Comparison of ENCODE assay signal across 8 mouse cellular contexts in genomic region chr15:99225081-99225810, GRCm38 (mm10). TPM values are rescaled to one million over a fixed set of nuclear protein-coding genes. Genes with fewer than 3 reads are reported as not detected.
DNase-seq lines count a peak whose midpoint lies in the region; ATAC-seq lines count a peak whose summit lies in the region.

No protein-coding gene starts in this region.

- H3K27me3 ChIP-seq in heart, embryonic 12.5 days (replicated peaks), result peaks cover 95% of the 10 kb centered on the region

- peak overlapping the region; percentile 60; the same call in 1 of the 2 replicates for H3K9ac ChIP-seq in heart, embryonic 12.5 days

- H3K36me3 ChIP-seq in heart, embryonic 12.5 days, result no peaks in the 10 kb centered on the region

- 2% methylated on average over 22 of the region's 22 CpGs for WGBS in heart, embryonic 12.5 days

- peaks cover 47% of the 10 kb centered on the region for H3K4me1 ChIP-seq in heart, embryonic 12.5 days (replicated peaks)

- no peak overlapping the region for H3K27ac ChIP-seq in heart, embryonic 12.5 days (ENCODE audit: poor library complexity, severe bottlenecking)

- peak overlapping the region; percentile 52 for H3K4me3 ChIP-seq in heart, embryonic 12.5 days

- H3K4me2 ChIP-seq in heart, embryonic 12.5 days, result peak overlapping the region; percentile 78

- DNase-seq in left cerebral cortex, adult 18-20 months (ENCODE audit: low spot score in 2 of 2), result peak; percentile 54 to 69
- no peak for DNase-seq in left cerebral cortex, adult 11 months (ENCODE audit: low spot score)
- DNase-seq in brain, embryonic 18.5 days (ENCODE audit: low read depth, low spot score), result peak; percentile 50
- DNase-seq in layer of hippocampus, postnatal 14 days (ENCODE audit: low spot score in 2 of 2), result peak; percentile 73 to 82
- peak; percentile 49 for DNase-seq in neural tube, embryonic 10.5 days (ENCODE audit: extremely low spot score, low spot score)
- no peak for DNase-seq in B cell, adult 2 months
- DNase-seq in natural killer cell, adult 2 months (ENCODE audit: low spot score in 2 of 2), result no peak

- H3K9me3 ChIP-seq in heart, embryonic 12.5 days (replicated peaks), result no peaks in the 10 kb centered on the region

- ATAC-seq in heart, embryonic 12.5 days (ENCODE audit: insufficient number of reproducible peaks, low FRiP score), result no peak

RNA-seq across cellular contexts. Expression of gene Kcnh3, which starts 0.6 kb away (rescaled TPM):
- total RNA-seq in left cerebral cortex, adult 18-20 months (2021), result 100 to 1,000 TPM; 160 to 178 TPM
- polyA plus RNA-seq in heart, embryonic 12.5 days (2016; fragmentation: Nextera tagmentation; extraction: Ambion mirVana), result 0.10 and 0.24 TPM in 2 replicates
- total RNA-seq in layer of hippocampus, postnatal 14 days (2021), result 10 to 100 TPM; 71.6 to 78.7 TPM

RNA-seq across cellular contexts. Expression of gene Mcrs1, which starts 26.5 kb away (rescaled TPM):
- total RNA-seq in left cerebral cortex, adult 18-20 months (2021), result 10 to 100 TPM; 82.3 to 83.1 TPM
- 143 and 152 TPM in 2 replicates for polyA plus RNA-seq in heart, embryonic 12.5 days (2016; fragmentation: Nextera tagmentation; extraction: Ambion mirVana)
- 10 to 100 TPM; 80.1 to 84.3 TPM for total RNA-seq in layer of hippocampus, postnatal 14 days (2021)

Comparison
In these comparisons a context has a peak if more than half of its experiments do, and no peak if none do; other contexts are left out.
1. DNase-seq: peak in left cerebral cortex, adult 18-20 months (2 of 2), brain, embryonic 18.5 days (single experiment), layer of hippocampus, postnatal 14 days (2 of 2) and neural tube, embryonic 10.5 days (single experiment); none in left cerebral cortex, adult 11 months (single experiment), B cell, adult 2 months (0 of 2) and natural killer cell, adult 2 months (0 of 2).